Mouse (Mus musculus) layer of hippocampus, postnatal 14 days (tissue): Measurements from ENCODE around the gene Grik4. TPM values are rescaled to one million over a fixed set of nuclear protein-coding genes. Genes with fewer than 3 reads are reported as not detected.

Experiments
- DNase-seq, 2 experiments: peaks; one replicate each; pipeline ENCODE4 v3.0.0; 2021 to 2022; ENCODE audit warnings: low spot score in 2 of 2, mixed read lengths in 1 of 2
- total RNA-seq, 2 experiments: library from RNA; stranded (reverse); gene quantifications; 2 replicates each; pipeline ENCODE4 v1.2.3; 2021

The Grik4 gene
- total RNA-seq, 2 experiments from 2014 or later, result 67.1 to 71.4 TPM

DNA sequence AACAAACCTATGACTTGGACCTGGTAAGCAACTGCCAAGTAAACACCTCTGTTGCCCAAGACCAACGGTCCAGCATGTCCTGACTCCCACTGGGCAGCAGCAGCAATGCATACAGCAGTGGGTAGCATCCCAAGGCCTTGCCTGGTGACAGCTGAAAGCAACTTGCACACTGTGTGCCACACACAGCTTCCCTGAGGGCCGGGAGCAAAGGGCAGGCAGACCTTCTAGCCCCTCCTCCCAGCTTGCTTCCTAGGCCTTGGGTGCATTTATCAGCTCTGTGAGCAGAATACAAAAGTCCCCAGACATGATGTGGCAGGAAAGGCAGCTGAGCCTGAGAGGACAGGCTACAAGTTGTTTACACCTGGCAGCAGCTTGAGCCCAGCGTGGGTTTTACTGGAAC lies 37.3 kb downstream of the Grik4 start:
- peak in 1 of 2 experiments; percentile 19 for DNase-seq

DNA sequence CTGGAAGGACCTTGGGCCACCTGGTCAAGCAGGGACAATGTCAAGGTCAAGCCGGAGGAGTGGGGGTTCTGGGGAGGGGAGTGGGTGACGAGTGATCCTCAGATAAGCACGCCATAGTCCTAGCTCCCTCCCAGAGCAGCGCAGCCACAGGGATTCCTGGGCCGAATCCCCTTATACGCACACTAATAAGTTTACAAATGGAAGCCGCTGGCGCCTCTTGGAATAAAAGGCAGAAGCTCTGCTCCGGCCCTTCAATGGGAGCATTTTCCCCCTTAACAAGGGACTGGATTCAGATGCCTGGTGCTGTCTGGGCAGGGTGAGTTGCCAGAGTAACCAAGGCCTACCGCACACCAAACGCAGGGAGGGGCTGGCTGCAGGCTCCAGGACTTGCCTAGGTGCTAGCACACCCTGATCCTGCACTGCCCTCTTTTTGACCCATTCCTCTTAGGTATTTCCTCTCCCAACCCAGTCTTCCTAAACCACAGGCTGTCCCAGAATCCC lies 46.2 kb downstream of the Grik4 start:
- peak in 1 of 2 experiments; percentile 36 for DNase-seq

DNA sequence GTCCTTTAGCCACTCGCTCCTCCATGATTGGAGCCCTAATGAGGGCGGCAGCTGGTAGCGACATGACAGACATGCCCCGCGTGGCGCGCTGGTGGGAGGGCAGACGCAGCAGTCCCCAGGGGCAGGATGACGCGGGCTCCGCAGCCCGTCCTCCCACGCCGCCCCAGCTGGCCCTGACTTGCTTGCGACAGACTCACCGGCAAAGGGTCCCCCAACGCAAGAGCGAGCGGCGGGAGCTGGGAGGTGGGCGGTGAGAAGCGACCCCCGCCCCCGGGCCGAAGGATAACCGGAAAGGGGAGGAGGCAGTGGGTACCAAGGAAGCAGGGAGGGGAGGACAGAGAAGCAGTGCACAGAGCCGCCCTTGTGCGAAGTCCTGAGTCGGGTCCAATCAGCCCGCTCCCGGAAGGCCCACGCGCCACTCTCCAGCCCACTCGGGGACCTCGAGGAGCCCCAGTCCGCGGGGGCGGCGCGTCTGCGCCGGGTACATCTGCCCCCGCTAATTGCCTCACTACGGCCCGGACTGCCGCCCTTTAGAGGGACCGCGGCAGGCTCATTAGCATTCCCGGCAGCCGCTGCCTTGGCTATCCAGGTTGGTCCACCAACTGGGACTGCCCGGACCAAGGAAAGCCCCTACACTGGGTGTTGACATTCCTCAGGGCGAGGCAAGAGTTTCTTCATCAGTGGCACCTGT lies 46.8 kb downstream of the Grik4 start:
- DNase-seq, result peak; percentile 64 to 81

DNA sequence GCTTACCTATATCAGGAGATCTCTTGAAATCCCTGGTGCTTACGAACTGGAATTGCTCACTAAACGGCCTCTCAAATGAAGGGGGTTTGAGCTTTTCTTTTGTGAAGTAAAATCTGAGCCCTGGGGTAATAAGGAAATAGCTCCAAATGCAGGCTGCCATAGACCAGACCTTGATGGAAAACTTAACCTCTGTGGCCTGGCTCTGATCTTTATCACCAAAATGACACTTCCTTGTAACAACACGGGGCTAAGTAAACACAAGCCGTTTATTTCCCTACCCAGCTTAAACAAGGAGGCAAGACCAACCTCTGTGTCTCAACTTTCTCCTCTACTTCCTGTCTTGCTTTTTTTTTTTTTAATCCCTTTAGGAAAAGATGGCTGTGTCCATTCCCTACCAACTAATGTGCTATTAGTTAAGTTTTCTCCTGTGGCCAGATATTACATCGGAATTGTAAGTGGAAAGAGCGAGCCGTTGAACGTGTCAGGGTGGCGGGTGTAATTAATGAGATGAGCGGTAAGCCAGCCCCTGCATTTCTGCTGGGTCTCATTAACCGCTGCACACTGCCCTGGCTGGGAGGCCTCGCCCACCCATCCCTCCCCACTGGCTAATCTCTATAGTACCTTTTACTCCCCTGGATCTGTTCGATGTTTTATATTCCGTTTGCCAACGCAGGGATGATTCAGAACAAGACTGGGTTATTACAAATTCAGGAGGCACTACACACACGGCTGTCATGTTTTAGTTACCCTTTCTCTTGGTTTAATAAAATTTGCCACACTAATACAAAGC lies 47.7 kb downstream of the Grik4 start:
- no peak for DNase-seq

DNA sequence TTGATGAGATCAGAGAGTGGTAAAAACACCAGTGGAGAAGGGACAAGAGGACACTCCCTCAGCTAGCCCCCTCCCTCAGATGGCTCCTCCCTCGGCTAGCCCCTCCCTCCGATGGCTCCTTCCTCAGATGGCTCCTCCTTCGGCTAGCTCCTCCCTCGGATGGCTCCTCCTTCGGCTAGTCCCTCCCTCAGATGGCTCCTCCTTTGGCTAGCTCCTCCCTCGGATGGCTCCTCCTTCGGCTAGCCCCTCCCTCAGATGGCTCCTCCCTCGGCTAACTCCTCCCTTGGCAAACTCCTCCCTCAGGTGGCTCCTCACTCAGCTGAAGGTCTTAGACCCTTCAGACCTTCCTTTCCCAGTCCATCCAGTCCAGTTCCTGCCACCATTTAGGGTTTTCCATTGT lies 51.5 kb downstream of the Grik4 start:
- DNase-seq, result no peak

DNA sequence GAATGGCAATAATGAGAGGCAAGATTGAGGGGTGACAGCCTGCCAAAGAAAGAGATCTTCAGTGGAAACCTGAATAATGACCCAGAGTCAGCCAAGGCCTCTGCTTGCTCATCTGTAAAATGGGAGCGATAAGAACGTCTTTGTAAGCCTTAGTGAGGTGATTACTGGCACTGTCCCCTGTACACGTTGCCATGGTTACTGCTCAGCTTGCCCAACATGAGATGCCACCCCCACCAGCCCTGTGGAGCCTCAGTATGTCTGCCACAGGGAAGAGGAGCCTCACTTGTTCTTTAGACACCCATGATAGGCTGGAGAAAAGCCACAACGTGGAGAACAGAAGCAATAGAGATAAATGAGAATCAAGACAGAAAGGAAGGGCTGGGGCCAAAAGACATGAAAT lies 56.4 kb downstream of the Grik4 start:
- no peak for DNase-seq

DNA sequence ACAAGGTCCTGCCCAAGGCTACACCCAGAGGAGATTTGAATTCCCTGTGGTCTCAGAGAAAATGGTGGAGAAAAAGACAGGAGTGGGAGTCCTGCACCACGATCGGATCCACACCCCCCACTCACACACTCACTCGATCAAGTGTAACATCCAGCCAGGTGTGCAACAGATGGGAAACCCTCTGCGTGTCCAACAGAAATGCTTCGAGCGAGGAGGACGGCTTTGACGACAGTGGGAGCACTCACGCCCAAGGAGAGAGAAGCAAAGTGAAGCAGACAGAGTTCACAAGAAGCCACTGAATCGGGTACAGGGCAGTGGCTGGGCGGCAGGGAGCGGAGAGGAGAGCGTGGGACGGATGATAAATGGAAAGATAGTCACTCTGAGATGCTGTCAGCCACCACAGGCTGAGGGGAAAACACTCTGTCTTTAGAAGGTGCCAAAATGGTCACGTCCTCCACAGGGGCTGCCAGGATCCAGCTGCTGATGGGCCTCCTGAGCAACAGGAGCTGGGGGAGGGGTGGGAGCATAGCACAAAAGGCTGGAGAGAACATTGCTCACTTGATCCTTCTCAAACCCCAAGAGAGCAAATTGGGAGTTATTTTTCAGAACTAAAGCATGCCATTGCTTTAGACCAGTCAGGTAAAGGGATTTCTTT lies 58.1 kb downstream of the Grik4 start:
- DNase-seq, result no peak

DNA sequence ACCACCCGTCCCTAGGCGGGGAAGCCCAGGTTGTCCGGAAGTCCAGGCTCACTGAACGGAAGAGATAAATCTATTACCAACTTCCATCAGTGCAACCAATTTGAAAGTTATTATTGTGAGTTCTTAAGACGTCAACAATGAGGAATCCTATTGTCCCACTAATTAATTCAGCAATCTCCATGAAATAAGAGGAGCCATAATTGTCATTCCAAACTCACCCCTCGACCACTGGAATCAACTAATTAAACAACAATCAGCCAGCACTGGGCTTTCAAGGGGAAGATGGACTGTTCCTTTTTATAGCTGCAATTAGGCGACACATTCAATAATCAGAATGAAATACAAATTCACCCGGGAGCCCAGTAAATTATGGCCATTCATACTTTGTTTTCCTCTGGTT lies 58.7 kb downstream of the Grik4 start:
- DNase-seq, result no peak

DNA sequence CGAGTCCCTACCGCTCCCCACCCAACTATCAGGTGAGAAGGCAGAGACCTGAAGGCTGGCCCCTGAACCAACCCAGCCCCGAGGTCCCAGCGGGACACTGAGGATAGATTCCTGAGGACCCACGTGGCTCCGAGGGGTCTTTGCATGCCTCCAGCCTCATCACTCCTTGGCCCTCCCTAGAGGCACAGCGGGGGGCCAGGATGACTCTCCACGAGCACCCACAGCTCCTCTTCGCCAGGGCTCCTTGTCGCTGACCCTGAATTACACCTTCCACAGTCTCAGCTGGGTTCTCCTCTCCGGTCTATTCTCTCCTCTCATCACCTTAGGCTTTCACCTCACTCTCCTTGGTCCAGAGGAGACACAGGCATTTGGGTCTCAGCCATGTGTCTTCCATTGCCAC lies 59.2 kb downstream of the Grik4 start:
- DNase-seq, result no peak

DNA sequence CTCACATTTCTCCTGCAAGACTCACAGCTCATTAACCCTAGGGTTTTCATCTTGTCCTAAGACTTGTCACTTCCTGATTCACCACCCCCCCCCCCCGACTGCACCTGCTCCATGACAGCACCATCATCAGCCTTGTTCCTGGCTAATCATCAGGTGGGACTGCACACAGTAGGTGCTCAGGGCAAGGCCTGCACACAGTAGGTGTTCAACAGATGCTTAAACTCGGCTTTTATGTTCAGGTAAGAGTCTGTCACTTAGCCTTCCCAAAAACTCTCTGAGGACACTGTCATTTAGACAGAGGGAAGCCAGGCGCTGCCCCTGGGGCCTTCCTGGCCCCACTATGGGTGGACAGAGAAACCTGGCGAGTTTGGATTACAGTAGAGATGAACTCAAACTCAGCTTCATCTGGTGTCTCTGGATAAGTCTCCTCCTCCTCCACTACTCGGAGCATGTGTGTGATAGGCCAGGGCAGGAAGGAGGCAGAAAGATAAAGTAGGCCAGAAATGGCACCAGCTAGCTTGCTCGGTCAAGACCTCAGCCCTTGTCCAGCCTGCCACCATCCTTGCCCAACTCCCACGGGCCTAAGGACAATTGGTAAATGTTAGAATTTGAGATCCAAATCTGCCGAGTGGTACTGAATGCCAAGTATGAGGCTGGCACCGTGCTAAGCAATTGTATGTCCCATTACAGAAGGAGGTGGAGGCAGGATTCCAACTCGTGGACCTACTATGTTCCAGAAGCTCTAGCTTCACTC lies 61.1 kb downstream of the Grik4 start:
- DNase-seq, result no peak

DNA sequence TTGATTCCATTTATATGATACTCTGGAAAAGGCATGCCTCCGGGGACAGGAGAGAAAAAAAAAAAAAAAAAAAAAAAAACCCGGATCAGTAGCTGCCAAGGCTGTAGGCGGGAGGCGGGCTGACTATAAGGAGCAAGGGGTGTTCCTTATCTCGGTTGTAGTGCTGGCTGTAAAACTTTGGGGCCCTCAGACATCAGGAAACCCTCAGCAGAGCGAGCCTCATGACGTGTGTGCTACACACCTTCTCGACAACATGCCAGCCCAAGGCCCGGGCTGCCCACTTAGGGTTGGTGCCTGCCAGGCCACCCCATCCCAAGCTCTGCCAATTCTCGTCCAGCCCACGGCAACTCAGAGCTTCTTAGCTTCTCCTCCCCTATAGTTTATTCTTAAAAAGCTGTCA lies 62.0 kb downstream of the Grik4 start:
- DNase-seq, result no peak

DNA sequence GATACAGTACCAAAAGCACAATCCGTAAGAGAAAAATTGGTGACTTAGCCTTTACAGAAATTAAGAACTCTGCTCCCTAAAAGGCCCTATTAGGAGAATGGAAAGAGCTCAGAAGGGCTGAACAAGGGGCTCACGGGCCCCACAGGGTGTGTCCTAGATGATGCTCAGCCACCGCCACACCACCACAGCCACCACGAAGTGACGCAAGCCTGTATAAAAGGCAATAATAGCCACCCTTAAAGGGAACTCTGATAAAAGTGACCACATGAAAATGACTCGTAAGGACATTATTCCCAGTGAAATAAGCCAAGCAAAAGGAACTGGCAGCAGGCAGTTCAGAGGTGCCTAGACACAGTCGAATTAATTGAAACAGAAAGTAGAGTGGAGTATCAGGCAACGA lies 63.3 kb downstream of the Grik4 start:
- DNase-seq, result no peak

DNA sequence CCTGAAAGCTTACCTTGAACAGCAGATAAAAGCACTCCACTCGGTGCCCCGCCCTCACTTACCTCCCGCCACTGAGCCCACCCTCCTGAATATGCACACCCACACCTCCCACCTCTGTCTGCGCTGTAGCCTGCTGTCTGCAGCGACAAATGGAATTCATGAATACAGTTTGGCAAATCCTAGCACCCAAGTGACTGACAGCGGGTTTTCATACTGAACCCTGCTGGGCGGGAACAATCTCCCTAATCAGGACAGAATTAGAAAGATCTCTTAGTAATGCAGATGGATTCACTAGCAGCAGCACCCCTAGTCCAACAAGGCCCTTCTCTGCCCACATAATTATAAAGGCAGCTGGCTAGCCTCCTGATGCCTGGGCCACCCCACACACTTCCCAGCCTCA lies 65.9 kb downstream of the Grik4 start:
- DNase-seq, result no peak

DNA sequence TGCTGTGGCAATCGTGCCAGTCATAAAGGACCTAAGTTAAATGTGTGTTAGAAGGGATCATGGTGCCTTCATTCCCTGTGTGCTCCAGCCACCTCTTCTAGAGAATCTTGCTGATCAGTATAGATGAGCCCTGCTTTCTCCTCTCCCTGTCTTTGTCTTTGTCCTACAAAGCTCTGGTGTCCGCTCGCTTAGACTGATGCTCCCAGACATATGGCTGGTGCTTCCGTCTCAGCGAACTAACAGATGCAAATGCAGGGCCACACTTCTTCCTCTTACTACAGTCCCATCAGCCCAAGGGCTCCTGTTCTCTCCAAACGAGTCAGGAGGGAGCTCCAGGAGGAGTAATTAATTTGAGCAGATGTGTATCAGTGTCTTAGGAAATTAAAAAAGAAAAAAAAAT lies 71.4 kb downstream of the Grik4 start:
- DNase-seq, result no peak

DNA sequence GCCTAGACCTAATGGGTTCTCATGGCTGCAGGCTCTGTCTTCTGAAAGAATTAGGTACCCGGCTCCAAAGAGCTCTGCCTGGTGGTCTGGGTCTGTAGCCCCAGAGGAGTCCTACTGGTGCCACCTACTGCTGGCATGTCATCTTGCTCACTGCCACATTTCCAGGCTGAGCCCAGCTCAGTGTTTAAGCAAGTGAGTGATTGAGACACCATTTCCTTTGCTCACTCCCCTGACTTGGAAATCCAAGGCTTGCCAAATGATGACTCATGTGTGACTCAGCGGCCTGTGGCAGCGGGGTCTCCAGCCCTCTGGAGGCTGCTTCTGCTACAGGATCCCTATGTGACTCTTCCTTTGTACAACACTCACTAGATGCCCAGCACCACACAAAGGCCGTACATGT lies 72.6 kb downstream of the Grik4 start:
- DNase-seq, result no peak

DNA sequence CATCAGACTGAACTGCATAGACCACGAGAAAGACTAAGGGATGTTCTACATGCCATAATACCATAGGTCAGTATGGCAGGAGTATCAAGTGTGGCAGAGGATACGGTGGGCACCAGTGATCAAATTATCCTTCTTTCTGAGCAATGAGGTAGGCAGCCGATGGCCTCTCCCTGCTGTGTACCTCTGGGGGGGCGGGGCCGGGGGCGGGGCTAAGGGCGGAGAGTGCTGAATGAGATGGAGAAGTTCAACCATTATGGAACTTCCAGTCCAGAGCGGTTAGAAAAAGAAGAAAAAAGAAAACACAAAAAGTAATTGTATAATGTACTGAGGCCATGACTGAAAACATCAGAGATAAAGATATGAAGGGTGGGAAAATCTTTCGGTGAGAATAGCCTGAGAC lies 74.0 kb downstream of the Grik4 start:
- no peak for DNase-seq

DNA sequence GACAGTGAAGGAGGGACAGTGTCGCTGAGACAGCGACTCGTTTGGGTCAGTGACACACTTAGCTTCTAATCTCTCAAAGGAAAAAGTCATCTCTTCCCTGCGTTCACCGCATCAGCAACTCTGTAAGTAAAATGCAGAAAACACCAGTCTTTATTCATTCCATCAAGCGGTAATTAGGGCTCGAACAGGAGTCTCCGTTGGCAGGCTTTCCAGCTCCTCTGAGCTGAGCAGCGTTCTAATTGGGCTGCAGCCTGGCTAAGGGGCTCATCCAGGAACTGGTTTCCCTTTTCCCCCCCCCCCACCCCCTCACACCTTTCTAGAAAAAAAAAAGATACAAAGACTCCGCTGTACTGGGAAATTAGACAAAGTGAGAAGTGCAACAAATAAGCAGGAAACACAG lies 75.8 kb downstream of the Grik4 start:
- DNase-seq, result no peak

DNA sequence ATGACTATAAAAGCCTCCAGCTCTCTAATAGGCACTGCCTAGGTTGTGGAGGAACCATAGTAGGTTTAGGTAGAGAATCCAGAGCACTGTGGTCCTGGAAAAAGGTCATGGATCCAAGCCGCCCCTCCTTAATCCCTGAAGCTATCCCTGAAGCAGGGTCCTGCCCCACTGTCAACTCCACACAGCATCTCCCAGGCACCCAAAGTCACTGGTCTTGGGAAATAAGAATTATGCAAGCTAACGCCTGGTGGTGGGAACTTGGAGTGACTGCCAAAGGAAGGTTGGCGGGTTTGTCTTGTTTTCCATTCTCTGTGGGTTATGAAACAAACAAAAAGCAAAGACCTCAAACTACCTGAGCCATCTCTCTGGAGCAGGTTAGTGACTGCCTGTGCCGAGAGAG lies 77.6 kb downstream of the Grik4 start:
- DNase-seq, result no peak

DNA sequence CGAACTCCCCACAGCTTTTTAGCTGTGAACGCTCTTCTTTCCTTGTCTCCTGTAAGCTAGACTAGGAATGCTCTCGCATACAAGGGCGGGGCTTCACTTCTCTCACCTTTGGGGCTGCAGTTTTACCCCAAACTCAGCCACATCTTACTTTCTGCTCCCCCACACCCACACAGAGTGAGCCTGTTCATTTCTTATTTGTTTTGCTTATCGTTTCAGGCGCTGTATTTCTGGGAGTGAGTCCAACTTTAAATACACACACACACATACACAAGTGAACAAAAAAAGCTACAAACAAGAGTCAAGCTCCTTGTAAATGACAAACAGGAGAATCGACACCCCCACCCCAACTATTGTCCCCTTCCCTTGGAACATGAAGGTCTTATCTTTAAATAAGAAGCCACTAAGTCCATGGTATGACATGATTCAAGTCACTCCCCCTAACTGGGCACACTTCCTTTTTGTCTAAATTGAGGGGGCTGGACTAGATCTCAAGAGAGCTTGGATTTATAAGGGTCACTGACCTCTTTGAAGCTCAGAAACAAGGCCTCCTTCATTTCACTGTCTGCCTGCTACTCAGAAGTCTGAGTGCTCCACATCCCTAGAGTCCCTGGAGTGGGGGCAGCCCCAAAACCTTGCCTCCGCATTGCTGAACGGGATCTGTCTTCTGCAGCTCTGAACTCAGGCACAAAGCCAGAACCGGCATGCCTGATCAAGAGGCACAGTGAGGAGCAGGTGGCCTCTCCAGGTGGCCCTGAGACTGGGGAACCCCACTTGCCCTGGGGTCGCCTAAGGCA lies 79.1 kb downstream of the Grik4 start:
- DNase-seq, result no peak

DNA sequence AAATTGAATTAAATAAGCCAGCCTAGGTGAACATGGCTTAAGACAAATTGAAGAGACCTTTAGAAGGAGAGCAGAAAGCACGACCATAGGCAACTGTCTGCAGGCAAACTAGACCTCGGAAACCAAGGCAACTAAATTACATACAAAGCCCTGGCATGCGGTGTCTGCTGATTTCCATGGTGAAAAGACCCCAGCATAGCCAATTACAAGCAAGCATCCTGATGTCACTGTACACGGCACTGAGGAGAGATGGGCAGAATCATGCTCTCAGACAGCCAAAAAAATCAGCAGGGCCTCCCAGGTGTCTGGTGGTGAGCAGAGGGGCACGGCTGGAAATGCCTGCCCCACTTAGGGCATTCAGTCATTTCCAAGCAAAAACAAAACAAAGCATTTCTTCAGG lies 80.9 kb downstream of the Grik4 start:
- DNase-seq, result no peak

DNA sequence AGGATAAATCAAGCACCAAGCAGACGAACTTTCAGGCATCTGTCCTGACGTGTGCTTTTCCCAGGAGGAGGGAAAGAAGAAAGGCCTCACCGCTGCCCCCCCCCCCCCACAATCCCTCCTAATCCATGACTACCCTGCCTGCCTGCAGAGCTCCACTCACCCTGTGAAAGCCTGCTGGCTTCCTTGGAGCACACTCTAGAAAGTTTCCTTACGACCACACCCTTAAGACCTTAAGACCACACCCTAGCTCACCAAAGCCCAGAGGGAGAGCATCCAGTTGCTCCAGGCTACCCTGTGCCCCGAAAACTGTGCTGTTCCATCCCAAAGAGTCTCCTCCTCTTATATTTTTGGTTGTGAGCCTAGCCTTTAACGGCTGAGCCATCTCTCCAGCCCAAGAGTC lies 82.6 kb downstream of the Grik4 start:
- DNase-seq, result no peak
